Mouse (Mus musculus) liver, embryonic 12.5 days (tissue): ENCODE data around the gene Bpifa5. TPM values are rescaled to one million over a fixed set of nuclear protein-coding genes. Genes with fewer than 3 reads are reported as not detected.

Experiments used
- ATAC-seq: fragments of 200-750 bp; cut with Nextera tagmentation; 2 replicates; pipeline ENCODE4 v1.8.0; 2017; ENCODE audit warnings: moderate number of reproducible peaks, mild to moderate bottlenecking, moderate library complexity
- H3K27ac ChIP-seq: fragments of 300-500 bp; sonication (generic); 2 replicates; pipeline ENCODE4 v1.5.1; 2016; ENCODE audit warnings: mild to moderate bottlenecking
- H3K27me3 ChIP-seq: fragments of 300-500 bp; sonication (generic); replicated peaks from 2 replicates; pipeline ENCODE4 v1.6.1; 2016; ENCODE audit warnings: mild to moderate bottlenecking, moderate library complexity
- H3K36me3 ChIP-seq: fragments of 300-500 bp; sonication (generic); 2 replicates; pipeline ENCODE4 v1.6.1; 2016; ENCODE audit warnings: mild to moderate bottlenecking, moderate library complexity
- H3K4me1 ChIP-seq: fragments of 300-500 bp; sonication (generic); 2 replicates; pipeline ENCODE4 v1.6.1; 2016
- H3K4me2 ChIP-seq: fragments of 300-500 bp; sonication (generic); 2 replicates; pipeline ENCODE4 v1.6.1; 2016; ENCODE audit warnings: mild to moderate bottlenecking, moderate library complexity
- H3K4me3 ChIP-seq: fragments of 300-500 bp; sonication (generic); 2 replicates; pipeline ENCODE4 v1.5.1; 2016; ENCODE audit warnings: mild to moderate bottlenecking, moderate library complexity
- H3K9ac ChIP-seq: fragments of 300-500 bp; sonication (generic); 2 replicates; pipeline ENCODE4 v1.6.1; 2016; ENCODE audit warnings: mild to moderate bottlenecking, moderate library complexity
- H3K9me3 ChIP-seq: fragments of 300-500 bp; sonication (generic); replicated peaks from 2 replicates; pipeline ENCODE4 v1.6.1; 2016; ENCODE audit warnings: mild to moderate bottlenecking, moderate library complexity
- WGBS: fragments of 180-500 bp; shearing (Covaris S2); methylation state at CpG from one replicate; pipeline ENCODE4 v1.1.7; 2016; ENCODE audit not compliant: insufficient replicate concordance; 5-methylcytosine and 5-hydroxymethylcytosine counted together
- polyA plus RNA-seq: library from polyadenylated mRNA; unstranded; fragments of >200 nt; fragmentation: Nextera tagmentation; extraction: Ambion mirVana; gene quantifications from 2 replicates; pipeline ENCODE4 v1.2.1, GENCODE M21; 2016

Gene Bpifa5
- polyA plus RNA-seq, 1 experiment from 2014 or later: not detected

DNA sequence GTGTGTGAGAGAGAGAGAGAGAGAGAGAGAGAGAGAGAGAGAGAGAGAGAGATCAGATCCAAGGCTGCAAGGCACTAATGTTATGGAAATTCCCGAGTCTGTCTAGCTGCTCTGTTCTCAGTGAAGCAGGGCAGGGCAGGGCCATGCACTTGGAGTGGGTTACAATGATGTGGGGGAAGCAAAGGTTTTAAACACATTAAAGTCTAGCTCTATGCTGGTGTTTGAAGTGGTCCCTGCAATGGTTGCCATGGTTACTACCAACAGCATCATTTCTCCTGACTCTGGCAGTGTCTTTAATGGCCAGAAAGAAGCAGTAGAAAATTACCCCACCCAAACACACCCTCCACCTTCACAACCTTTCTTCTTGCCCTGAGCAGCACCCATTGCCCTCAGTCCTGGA lies 48.7 kb downstream of the Bpifa5 start:
- H3K36me3 ChIP-seq: no peaks in the 10 kb centered on the region
- H3K4me3 ChIP-seq: no peak overlapping the region
- 72% methylated on average over 1 of the region's 1 CpGs for WGBS
- no peak for ATAC-seq
- no peak overlapping the region for H3K9ac ChIP-seq
- H3K4me1 ChIP-seq: no peaks in the 10 kb centered on the region
- no peak overlapping the region for H3K4me2 ChIP-seq
- no peak overlapping the region for H3K27ac ChIP-seq
- H3K27me3 ChIP-seq: no peaks in the 10 kb centered on the region
- H3K9me3 ChIP-seq: no peaks in the 10 kb centered on the region

GRCm38 (mm10) chr2:154211881-154212280 lies 49.5 kb downstream of the Bpifa5 start:
- Histone ChIP-seq H3K27ac (no peak overlapping the region), H3K4me3 (no peak overlapping the region), H3K4me2 (no peak overlapping the region), H3K4me1 (no peaks in the 10 kb centered on the region), H3K9me3 (no peaks in the 10 kb centered on the region), H3K36me3 (no peaks in the 10 kb centered on the region), H3K27me3 (no peaks in the 10 kb centered on the region), H3K9ac (no peak overlapping the region)
- no peak for ATAC-seq
- 75% methylated on average over 4 of the region's 4 CpGs for WGBS

DNA sequence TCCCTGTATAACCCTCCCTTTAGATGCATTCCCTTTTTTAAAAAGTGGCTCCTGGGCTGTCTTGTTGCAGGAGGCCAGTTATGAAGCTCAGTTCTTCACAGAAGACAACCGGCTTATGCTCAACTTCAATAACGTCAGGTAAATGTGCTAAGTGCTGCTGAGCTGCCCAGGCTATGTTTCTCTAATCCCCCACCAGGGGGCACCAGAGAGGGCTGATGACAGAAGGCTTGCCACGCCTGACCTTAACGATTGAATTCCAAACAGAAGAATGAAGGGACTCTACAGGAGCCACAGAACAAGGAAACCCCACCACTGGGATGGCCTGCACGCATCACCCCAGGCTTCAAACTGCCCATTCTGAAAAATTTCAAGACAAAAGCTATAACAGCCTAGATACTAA lies 52.8 kb downstream of the Bpifa5 start:
- ATAC-seq: no peak
- no peak overlapping the region for H3K4me3 ChIP-seq
- no peak overlapping the region for H3K27ac ChIP-seq
- no peaks in the 10 kb centered on the region for H3K9me3 ChIP-seq
- H3K9ac ChIP-seq: no peak overlapping the region
- no peaks in the 10 kb centered on the region for H3K4me1 ChIP-seq
- no peak overlapping the region for H3K4me2 ChIP-seq
- no peaks in the 10 kb centered on the region for H3K36me3 ChIP-seq
- 13% methylated on average over 5 of the region's 5 CpGs for WGBS
- no peaks in the 10 kb centered on the region for H3K27me3 ChIP-seq

Other genes with a start within 250 kb of the Bpifa5 start
- not detected in 2 replicates for gene Bpifb3, start 244.4 kb upstream of the Bpifa5 start, polyA plus RNA-seq
- gene Bpifb4, start 224.4 kb upstream of the Bpifa5 start, polyA plus RNA-seq: 0.08 TPM in 1 of 2 replicates, not detected in the other
- not detected in 2 replicates for gene Bpifa6, start 187.7 kb upstream of the Bpifa5 start, polyA plus RNA-seq
- gene Bpifa2, start 154.3 kb upstream of the Bpifa5 start, polyA plus RNA-seq: not detected in 2 replicates
- not detected in 2 replicates for gene Bpifa3, start 32.3 kb upstream of the Bpifa5 start, polyA plus RNA-seq
- 0.11 and 0.16 TPM in 2 replicates for gene Bpifa1, start 19.7 kb upstream of the Bpifa5 start, polyA plus RNA-seq
- 0.13 and 0.23 TPM in 2 replicates for gene Bpifb1, start 28.2 kb downstream of the Bpifa5 start, polyA plus RNA-seq
- not detected in 2 replicates for gene Bpifb5, start 61.1 kb downstream of the Bpifa5 start, polyA plus RNA-seq
- gene Bpifb9a, start 95.2 kb downstream of the Bpifa5 start, polyA plus RNA-seq: not detected in 2 replicates
- gene Bpifb9b, start 144.6 kb downstream of the Bpifa5 start, polyA plus RNA-seq: not detected in 2 replicates
- gene Cdk5rap1, start 210.4 kb downstream of the Bpifa5 start, polyA plus RNA-seq: 16.6 and 16.8 TPM in 2 replicates
- gene Snta1, start 245.5 kb downstream of the Bpifa5 start, polyA plus RNA-seq: 1.5 and 1.6 TPM in 2 replicates